Mouse (Mus musculus) bone marrow, adult 2 months (tissue): Measurements from ENCODE around the gene Dolk.

ENCODE experiments used
- CTCF ChIP-seq: fragments of 200-500 bp; IDR thresholded peaks from 2 replicates; pipeline ENCODE4 v1.5.1; 2011; ENCODE audit warnings: low read length, control low read depth; ENCODE audit not compliant: control insufficient read depth, insufficient read depth
- POLR2A ChIP-seq: fragments of 200-500 bp; IDR thresholded peaks from 2 replicates; pipeline ENCODE4 v1.6.1; 2011; ENCODE audit warnings: low read depth, mild to moderate bottlenecking, control low read depth, low read length, borderline replicate concordance; ENCODE audit not compliant: control insufficient read depth

DNA sequence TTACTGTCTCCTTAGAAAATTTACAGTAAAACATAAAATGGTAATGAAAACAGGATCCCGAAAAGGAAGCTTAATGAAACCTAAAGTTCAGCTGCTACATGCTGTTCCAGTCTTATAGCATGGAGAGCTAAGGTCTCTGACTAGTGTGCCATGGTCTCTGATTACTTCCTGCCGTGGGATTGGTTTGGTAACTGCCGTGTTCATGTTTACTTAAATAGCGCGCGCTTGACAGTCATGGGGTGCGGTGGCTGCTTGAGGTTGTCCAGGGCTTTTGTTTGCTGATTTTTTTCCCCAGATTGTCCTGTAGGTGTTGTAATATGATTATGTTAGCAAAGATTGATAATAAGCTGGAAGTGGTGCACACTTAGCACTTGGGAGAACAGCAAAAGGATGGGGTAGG is 20.0 kb upstream of the Dolk start:
- TF ChIP-seq CTCF, result no peak
- no peak for TF ChIP-seq POLR2A
